Mouse (Mus musculus): ENCODE results near the gene Pdxdc1. TPM values are rescaled to one million over a fixed set of nuclear protein-coding genes. Genes with fewer than 3 reads are reported as not detected.
A peak's percentile ranks its signal among the peaks of the same experiment; 100 is the strongest.

Gene Pdxdc1
- polyA plus RNA-seq, 1 experiment from 2014 or later: 74.0 TPM

- ATAC-seq (ENCODE audit: low FRiP score) (peak; percentile 74), DNase-seq (ENCODE audit: low spot score) (no peak)
- Histone ChIP-seq H3K4me1 (replicated peaks; ENCODE audit: control insufficient read depth, insufficient read depth, low read length) (0 out of 2 replicates have a peak, but pooled peaks cover 3% of the 10 kb centered on the region), H3K27me3 (ENCODE audit: control insufficient read depth, insufficient read depth, low read length) (no peaks in the 10 kb centered on the region), H3K4me2 (replicated peaks; ENCODE audit: low read depth, low read length) (peak overlapping the region; percentile 81), H3K4me3 (ENCODE audit: low read depth, low read length) (peak overlapping the region; percentile 72), H3K27ac (ENCODE audit: low read depth, low read length) (peak overlapping the region; percentile 93), H3K36me3 (ENCODE audit: control insufficient read depth, insufficient read depth, low read length) (0 out of 2 replicates have a peak, but pooled peaks cover 3% of the 10 kb centered on the region), H3K9ac (ENCODE audit: low read depth, low read length) (peak overlapping the region; percentile 71), H3K9me3 (ENCODE audit: control insufficient read depth, low read length) (no peaks in the 10 kb centered on the region)
- under 1% methylated on average over 34 of the region's 36 CpGs for WGBS
These were observed 83.6 kb downstream of the Pdxdc1 start for GRCm38 (mm10) chr16:13819394-13819743.

- H3K9me3 ChIP-seq (ENCODE audit: control insufficient read depth, low read length): no peaks in the 10 kb centered on the region
- H3K9ac ChIP-seq (ENCODE audit: low read depth, low read length): peak within 1 kb of the TSS; percentile 71
- 0 out of 2 replicates have a peak, but pooled peaks cover 3% of the 10 kb centered on the region for H3K4me1 ChIP-seq (replicated peaks; ENCODE audit: control insufficient read depth, insufficient read depth, low read length)
- H3K36me3 ChIP-seq (ENCODE audit: control insufficient read depth, insufficient read depth, low read length): 0 out of 2 replicates have a peak, but pooled peaks cover 3% of the 10 kb centered on the region
- DNase-seq (ENCODE audit: low spot score): peak; percentile 95
- H3K27me3 ChIP-seq (ENCODE audit: control insufficient read depth, insufficient read depth, low read length): no peaks in the 10 kb centered on the region
- H3K4me3 ChIP-seq (ENCODE audit: low read depth, low read length): peak within 1 kb of the TSS; percentile 72
- ATAC-seq (ENCODE audit: low FRiP score): peak; percentile 97
- peak within 1 kb of the TSS; percentile 81 for H3K4me2 ChIP-seq (replicated peaks; ENCODE audit: low read depth, low read length)
- whole genome bisulfite sequencing: under 1% methylated on average over 51 of the region's 58 CpGs
- peak within 1 kb of the TSS; percentile 93 for H3K27ac ChIP-seq (ENCODE audit: low read depth, low read length)
These were observed 84.2 kb downstream of the Pdxdc1 start, which contains the start of gene Ntan1 for GRCm38 (mm10) chr16:13818560-13819393. TSS of gene Ntan1 (plus strand) at chr16:13818845.

GRCm38 (mm10) chr16:13813200-13813599 lies 89.7 kb downstream of the Pdxdc1 start:
- no peak overlapping the region for H3K27ac ChIP-seq (ENCODE audit: low read depth, low read length)
- DNase-seq (ENCODE audit: low spot score) (no peak), ATAC-seq (ENCODE audit: low FRiP score) (no peak)
- no peaks in the 10 kb centered on the region for H3K9me3 ChIP-seq (ENCODE audit: control insufficient read depth, low read length)
- H3K9ac ChIP-seq (ENCODE audit: low read depth, low read length): no peak overlapping the region
- 93% methylated on average over 3 of the region's 3 CpGs for WGBS
- no peaks in the 10 kb centered on the region for H3K27me3 ChIP-seq (ENCODE audit: control insufficient read depth, insufficient read depth, low read length)
- H3K36me3 ChIP-seq (ENCODE audit: control insufficient read depth, insufficient read depth, low read length): peaks cover 15% of the 10 kb centered on the region; the same call in 1 of the 2 replicates
- no peak overlapping the region for H3K4me3 ChIP-seq (ENCODE audit: low read depth, low read length)
- H3K4me1 ChIP-seq (replicated peaks; ENCODE audit: control insufficient read depth, insufficient read depth, low read length): no peaks in the 10 kb centered on the region
- H3K4me2 ChIP-seq (replicated peaks; ENCODE audit: low read depth, low read length): no peak overlapping the region

GRCm38 (mm10) chr16:13812152-13812551 lies 90.8 kb downstream of the Pdxdc1 start:
- H3K27me3 ChIP-seq (ENCODE audit: control insufficient read depth, insufficient read depth, low read length): no peaks in the 10 kb centered on the region
- no peak overlapping the region for H3K4me3 ChIP-seq (ENCODE audit: low read depth, low read length)
- DNase-seq (ENCODE audit: low spot score) (no peak), ATAC-seq (ENCODE audit: low FRiP score) (no peak)
- no peak overlapping the region for H3K27ac ChIP-seq (ENCODE audit: low read depth, low read length)
- WGBS: 91% methylated on average over 6 of the region's 6 CpGs
- H3K9me3 ChIP-seq (ENCODE audit: control insufficient read depth, low read length): no peaks in the 10 kb centered on the region
- H3K4me1 ChIP-seq (replicated peaks; ENCODE audit: control insufficient read depth, insufficient read depth, low read length): no peaks in the 10 kb centered on the region
- no peak overlapping the region for H3K4me2 ChIP-seq (replicated peaks; ENCODE audit: low read depth, low read length)
- no peak overlapping the region for H3K9ac ChIP-seq (ENCODE audit: low read depth, low read length)
- peaks cover 20% of the 10 kb centered on the region for H3K36me3 ChIP-seq (ENCODE audit: control insufficient read depth, insufficient read depth, low read length)

- no peaks in the 10 kb centered on the region for H3K9me3 ChIP-seq (ENCODE audit: control insufficient read depth, low read length)
- ATAC-seq (ENCODE audit: low FRiP score) (no peak), DNase-seq (ENCODE audit: low spot score) (no peak)
- H3K4me2 ChIP-seq (replicated peaks; ENCODE audit: low read depth, low read length): no peak overlapping the region
- H3K4me3 ChIP-seq (ENCODE audit: low read depth, low read length): no peak overlapping the region
- no peaks in the 10 kb centered on the region for H3K27me3 ChIP-seq (ENCODE audit: control insufficient read depth, insufficient read depth, low read length)
- H3K9ac ChIP-seq (ENCODE audit: low read depth, low read length): no peak overlapping the region
- no peak overlapping the region for H3K27ac ChIP-seq (ENCODE audit: low read depth, low read length)
- H3K4me1 ChIP-seq (replicated peaks; ENCODE audit: control insufficient read depth, insufficient read depth, low read length): no peaks in the 10 kb centered on the region
- WGBS: 92% methylated on average over 7 of the region's 7 CpGs
- peaks cover 20% of the 10 kb centered on the region for H3K36me3 ChIP-seq (ENCODE audit: control insufficient read depth, insufficient read depth, low read length)
These were observed 94.5 kb downstream of the Pdxdc1 start for GRCm38 (mm10) chr16:13808410-13808809.

GRCm38 (mm10) chr16:13807616-13808015 lies 95.3 kb downstream of the Pdxdc1 start:
- H3K4me1 ChIP-seq (replicated peaks; ENCODE audit: control insufficient read depth, insufficient read depth, low read length): no peaks in the 10 kb centered on the region

GRCm38 (mm10) chr16:13804666-13805065 lies 98.3 kb downstream of the Pdxdc1 start:
- Histone ChIP-seq H3K27ac (ENCODE audit: low read depth, low read length) (no peak overlapping the region), H3K27me3 (ENCODE audit: control insufficient read depth, insufficient read depth, low read length) (no peaks in the 10 kb centered on the region), H3K4me2 (replicated peaks; ENCODE audit: low read depth, low read length) (no peak overlapping the region), H3K9ac (ENCODE audit: low read depth, low read length) (no peak overlapping the region), H3K4me3 (ENCODE audit: low read depth, low read length) (no peak overlapping the region), H3K9me3 (ENCODE audit: control insufficient read depth, low read length) (no peaks in the 10 kb centered on the region), H3K36me3 (ENCODE audit: control insufficient read depth, insufficient read depth, low read length) (peaks cover 12% of the 10 kb centered on the region), H3K4me1 (replicated peaks; ENCODE audit: control insufficient read depth, insufficient read depth, low read length) (no peaks in the 10 kb centered on the region)
- 86% methylated on average over 5 of the region's 5 CpGs for WGBS
- DNase-seq (ENCODE audit: low spot score) (no peak), ATAC-seq (ENCODE audit: low FRiP score) (no peak)

More at GRCm38 (mm10) chr16:13807616-13808015, 95.3 kb downstream of the Pdxdc1 start:
- H3K9ac ChIP-seq (ENCODE audit: low read depth, low read length): no peak overlapping the region
- no peak overlapping the region for H3K27ac ChIP-seq (ENCODE audit: low read depth, low read length)
- ATAC-seq (ENCODE audit: low FRiP score) (no peak), DNase-seq (ENCODE audit: low spot score) (no peak)
- H3K4me2 ChIP-seq (replicated peaks; ENCODE audit: low read depth, low read length): no peak overlapping the region
- H3K9me3 ChIP-seq (ENCODE audit: control insufficient read depth, low read length): no peaks in the 10 kb centered on the region
- H3K27me3 ChIP-seq (ENCODE audit: control insufficient read depth, insufficient read depth, low read length): no peaks in the 10 kb centered on the region
- H3K4me3 ChIP-seq (ENCODE audit: low read depth, low read length): no peak overlapping the region
- 92% methylated on average over 4 of the region's 4 CpGs for WGBS
- peaks cover 14% of the 10 kb centered on the region for H3K36me3 ChIP-seq (ENCODE audit: control insufficient read depth, insufficient read depth, low read length)

- ATAC-seq (ENCODE audit: low FRiP score): no peak
- 97% methylated on average over 4 of the region's 4 CpGs for WGBS
- Histone ChIP-seq H3K27me3 (ENCODE audit: control insufficient read depth, insufficient read depth, low read length) (no peaks in the 10 kb centered on the region), H3K4me1 (replicated peaks; ENCODE audit: control insufficient read depth, insufficient read depth, low read length) (no peaks in the 10 kb centered on the region), H3K27ac (ENCODE audit: low read depth, low read length) (no peak overlapping the region), H3K36me3 (ENCODE audit: control insufficient read depth, insufficient read depth, low read length) (peaks cover 12% of the 10 kb centered on the region), H3K9me3 (ENCODE audit: control insufficient read depth, low read length) (no peaks in the 10 kb centered on the region), H3K4me3 (ENCODE audit: low read depth, low read length) (no peak overlapping the region), H3K9ac (ENCODE audit: low read depth, low read length) (no peak overlapping the region), H3K4me2 (replicated peaks; ENCODE audit: low read depth, low read length) (no peak overlapping the region)
- DNase-seq (ENCODE audit: low spot score): no peak
These were observed 101.7 kb downstream of the Pdxdc1 start for GRCm38 (mm10) chr16:13801231-13801630.

GRCm38 (mm10) chr16:13796746-13797175 lies 106.2 kb downstream of the Pdxdc1 start:
- no peaks in the 10 kb centered on the region for H3K4me1 ChIP-seq (replicated peaks; ENCODE audit: control insufficient read depth, insufficient read depth, low read length)
- 93% methylated on average over 5 of the region's 5 CpGs for WGBS
- ATAC-seq (ENCODE audit: low FRiP score): no peak
- H3K27ac ChIP-seq (ENCODE audit: low read depth, low read length): no peak overlapping the region
- no peak overlapping the region for H3K4me3 ChIP-seq (ENCODE audit: low read depth, low read length)
- H3K9ac ChIP-seq (ENCODE audit: low read depth, low read length): no peak overlapping the region
- peaks cover 21% of the 10 kb centered on the region for H3K36me3 ChIP-seq (ENCODE audit: control insufficient read depth, insufficient read depth, low read length)
- H3K27me3 ChIP-seq (ENCODE audit: control insufficient read depth, insufficient read depth, low read length): no peaks in the 10 kb centered on the region
- DNase-seq (ENCODE audit: low spot score): no peak
- no peaks in the 10 kb centered on the region for H3K9me3 ChIP-seq (ENCODE audit: control insufficient read depth, low read length)
- no peak overlapping the region for H3K4me2 ChIP-seq (replicated peaks; ENCODE audit: low read depth, low read length)
